Mouse (Mus musculus) left cerebral cortex, postnatal 25 days (tissue): ENCODE data around the gene Acr. TPM values are rescaled to one million over a fixed set of nuclear protein-coding genes. Genes with fewer than 3 reads are reported as not detected.

ENCODE experiments used
- DNase-seq, 2 experiments: peaks; one replicate each; pipeline ENCODE4 v3.0.0; 2022; ENCODE audit warnings: low spot score in 2 of 2, mixed read lengths in 1 of 2
- intact Hi-C: fragments of 180-260 bp; cut with DNase I; formaldehyde crosslinking; loops from one replicate; pipeline ENCODE4 v1.15.1; 2025
- total RNA-seq, 2 experiments: library from RNA; stranded (reverse); gene quantifications; 2 replicates each; pipeline ENCODE4 v1.2.3; 2021

Acr gene
- total RNA-seq, 2 experiments from 2014 or later: 1.1 to 1.5 TPM

- intact Hi-C loops: no loop called here
- no peak for DNase-seq
These were observed 20.8 kb upstream of the Acr start for GRCm38 (mm10) chr15:89547321-89547720.

- no peak for DNase-seq
- intact Hi-C loops: no loop called here
These were observed 20.1 kb upstream of the Acr start for GRCm38 (mm10) chr15:89547824-89548601.

- intact Hi-C loops: no loop called here
- no peak for DNase-seq
These were observed 19.3 kb upstream of the Acr start for GRCm38 (mm10) chr15:89548837-89549236.

GRCm38 (mm10) chr15:89550506-89550905 is 17.6 kb upstream of the Acr start:
- intact Hi-C loops: no loop called here
- no peak for DNase-seq

- DNase-seq: no peak
- intact Hi-C loops: no loop called here
These were observed 16.4 kb upstream of the Acr start for GRCm38 (mm10) chr15:89551733-89552132.

- DNase-seq: no peak
- intact Hi-C loops: no loop called here
These were observed 12.5 kb upstream of the Acr start for GRCm38 (mm10) chr15:89555591-89555990.

- no peak for DNase-seq
- intact Hi-C loops: no loop called here
These were observed 11.5 kb upstream of the Acr start for GRCm38 (mm10) chr15:89556401-89557178.

- intact Hi-C loops: no loop called here
- no peak for DNase-seq
These were observed 10.7 kb upstream of the Acr start for GRCm38 (mm10) chr15:89557179-89557995.

GRCm38 (mm10) chr15:89557996-89558390 is 10.1 kb upstream of the Acr start:
- no peak for DNase-seq
- intact Hi-C loops: no loop called here

- no peak for DNase-seq
- intact Hi-C loops: no loop called here
These were observed 8.9 kb upstream of the Acr start for GRCm38 (mm10) chr15:89559202-89559731.

- no peak for DNase-seq
- intact Hi-C loops: no loop called here
These were observed 4.0 kb downstream of the Acr start for GRCm38 (mm10) chr15:89572147-89572546.

GRCm38 (mm10) chr15:89582494-89582893 is 14.4 kb downstream of the Acr start:
- DNase-seq: no peak
- intact Hi-C loops: no loop called here

- intact Hi-C loops: no loop called here
These were observed 17.0 kb downstream of the Acr start for GRCm38 (mm10) chr15:89585101-89585500.

GRCm38 (mm10) chr15:89585631-89586030 is 17.5 kb downstream of the Acr start:
- DNase-seq: no peak
- intact Hi-C loops: no loop called here

More at GRCm38 (mm10) chr15:89585101-89585500, 17.0 kb downstream of the Acr start:
- DNase-seq: no peak

GRCm38 (mm10) chr15:89589146-89589545 is 21.0 kb downstream of the Acr start:
- DNase-seq: no peak
- intact Hi-C loops: no loop called here

GRCm38 (mm10) chr15:89591317-89591716 is 23.2 kb downstream of the Acr start:
- DNase-seq: peak in 1 of 2 experiments; percentile 25
- intact Hi-C loops: no loop called here

- intact Hi-C loops: no loop called here
- peak; percentile 85 to 87 for DNase-seq
These were observed 23.8 kb downstream of the Acr start, which contains the start of gene Rabl2 for GRCm38 (mm10) chr15:89591723-89592455. Gene Rabl2, minus strand, starts transcription at chr15:89591923.

GRCm38 (mm10) chr15:89592548-89592947 is 24.4 kb downstream of the Acr start:
- intact Hi-C loops: no loop called here
- DNase-seq: no peak
